ENCODE assay signal across 9 mouse cellular contexts in genomic region chr2:165782324-165782723, GRCm38 (mm10).
DNase-seq lines count a peak whose midpoint lies in the region; ATAC-seq lines count a peak whose summit lies in the region.
"Had no signal": no experiment of that assay in that cellular context is flagged by ENCODE, and none has a peak within 500 bp of the region (broad histone marks: within the 10 kb centered on the region; RNA-seq: fewer than 3 reads in every experiment).

No protein-coding gene starts in this region.

- ATAC-seq in granulocyte monocyte progenitor cell, adult 5-6 weeks (replicated peaks; ENCODE audit: poor library complexity, severe bottlenecking): peak; percentile 68
- 0 out of 2 replicates have a peak, but pooled peaks have one; percentile 39 for ATAC-seq in limb, embryonic 12.5 days (ENCODE audit: insufficient number of reproducible peaks, insufficient read depth, low FRiP score, low TSS enrichment, low read depth)
- 0 out of 2 replicates have a peak, but pooled peaks have one; percentile 5 for ATAC-seq in midbrain, embryonic 16.5 days
- ATAC-seq: Patski had no signal

- H3K4me1 ChIP-seq in limb, embryonic 12.5 days (replicated peaks): peaks cover 9% of the 10 kb centered on the region
- H3K4me1 ChIP-seq in midbrain, embryonic 16.5 days (ENCODE audit: control insufficient read depth, insufficient read depth, low read length): peaks cover 6% of the 10 kb centered on the region

- no peak overlapping the region for H3K4me3 ChIP-seq in limb, embryonic 12.5 days (replicated peaks)
- no peak overlapping the region for H3K4me3 ChIP-seq in midbrain, embryonic 16.5 days (ENCODE audit: low read depth, low read length)

- H3K9me3 ChIP-seq in limb, embryonic 12.5 days: no peaks in the 10 kb centered on the region
- H3K9me3 ChIP-seq in midbrain, embryonic 16.5 days (replicated peaks; ENCODE audit: control insufficient read depth, low read length, poor library complexity, severe bottlenecking): no peaks in the 10 kb centered on the region

- no peak overlapping the region for H3K9ac ChIP-seq in limb, embryonic 12.5 days (replicated peaks)
- H3K9ac ChIP-seq in midbrain, embryonic 16.5 days (ENCODE audit: low read depth, low read length): no peak overlapping the region

- DNase-seq in gastrocnemius, adult 18-20 months (ENCODE audit: low spot score): peak; percentile 66
- no peak for DNase-seq in gastrocnemius, postnatal 25 days
- peak; percentile 94 for DNase-seq in embryo, embryonic 10 days (ENCODE audit: low spot score)
- DNase-seq in kidney, adult 8-10 months: peak; percentile 58 to 80
- DNase-seq in spleen, adult 12 weeks (ENCODE audit: low spot score): peak; percentile 62

- H3K4me2 ChIP-seq in limb, embryonic 12.5 days: no peak overlapping the region
- no peak overlapping the region for H3K4me2 ChIP-seq in midbrain, embryonic 16.5 days (ENCODE audit: low read length)

- 39% methylated on average over 5 of the region's 5 CpGs for WGBS in limb, embryonic 12.5 days
- 32% methylated on average over 5 of the region's 5 CpGs for WGBS in midbrain, embryonic 16.5 days

- H3K27me3 ChIP-seq in limb, embryonic 12.5 days: no peaks in the 10 kb centered on the region
- H3K27me3 ChIP-seq in midbrain, embryonic 16.5 days (ENCODE audit: control insufficient read depth, insufficient read depth, low read depth, low read length): no peaks in the 10 kb centered on the region
- H3K27me3 ChIP-seq: Patski had no signal

- peaks cover 54% of the 10 kb centered on the region for H3K36me3 ChIP-seq in limb, embryonic 12.5 days
- H3K36me3 ChIP-seq in midbrain, embryonic 16.5 days (ENCODE audit: control insufficient read depth, insufficient read depth, low read length): peaks cover 16% of the 10 kb centered on the region

- H3K27ac ChIP-seq in limb, embryonic 12.5 days: no peak overlapping the region
- H3K27ac ChIP-seq in midbrain, embryonic 16.5 days (ENCODE audit: low read length): no peak overlapping the region

Comparison
In these comparisons a context has a peak if more than half of its experiments do, and no peak if none do; other contexts are left out.
1. ATAC-seq: peak in every context shown above with its lines; median percentile 68 in granulocyte monocyte progenitor cell, adult 5-6 weeks; 39 in limb, embryonic 12.5 days; 5 in midbrain, embryonic 16.5 days.